Mouse (Mus musculus) left cerebral cortex, postnatal 10 days (tissue): ENCODE data around the gene Baiap2. TPM values are rescaled to one million over a fixed set of nuclear protein-coding genes. Genes with fewer than 3 reads are reported as not detected.
A peak's percentile ranks its signal among the peaks of the same experiment; 100 is the strongest.

ENCODE experiments used
- DNase-seq, 2 experiments: peaks; one replicate each; pipeline ENCODE4 v3.0.0; 2021 to 2022; ENCODE audit warnings: low spot score in 2 of 2, mixed read lengths in 1 of 2; ENCODE audit errors: extremely low spot score in 1 of 2
- intact Hi-C: fragments of 180-260 bp; cut with DNase I; formaldehyde crosslinking; loops from one replicate; pipeline ENCODE4 v1.15.1; 2025
- microRNA-seq: library from miRNA; unstranded; fragments of <30 nt; microRNA quantifications from one replicate; pipeline ENCODE4 v1.2.0, GENCODE M21; 2022
- total RNA-seq, 2 experiments: library from RNA; stranded (reverse); gene quantifications; 2 replicates each; pipeline ENCODE4 v1.2.3; 2021

The Baiap2 gene
- total RNA-seq, 2 experiments from 2014 or later, result 116 to 122 TPM

- peak in 1 of 2 experiments; percentile 79 for DNase-seq
- intact Hi-C loops, result no loop called here
Measured at GRCm38 (mm10) chr11:120045839-120046552, 103.4 kb downstream of the Baiap2 start.

DNA sequence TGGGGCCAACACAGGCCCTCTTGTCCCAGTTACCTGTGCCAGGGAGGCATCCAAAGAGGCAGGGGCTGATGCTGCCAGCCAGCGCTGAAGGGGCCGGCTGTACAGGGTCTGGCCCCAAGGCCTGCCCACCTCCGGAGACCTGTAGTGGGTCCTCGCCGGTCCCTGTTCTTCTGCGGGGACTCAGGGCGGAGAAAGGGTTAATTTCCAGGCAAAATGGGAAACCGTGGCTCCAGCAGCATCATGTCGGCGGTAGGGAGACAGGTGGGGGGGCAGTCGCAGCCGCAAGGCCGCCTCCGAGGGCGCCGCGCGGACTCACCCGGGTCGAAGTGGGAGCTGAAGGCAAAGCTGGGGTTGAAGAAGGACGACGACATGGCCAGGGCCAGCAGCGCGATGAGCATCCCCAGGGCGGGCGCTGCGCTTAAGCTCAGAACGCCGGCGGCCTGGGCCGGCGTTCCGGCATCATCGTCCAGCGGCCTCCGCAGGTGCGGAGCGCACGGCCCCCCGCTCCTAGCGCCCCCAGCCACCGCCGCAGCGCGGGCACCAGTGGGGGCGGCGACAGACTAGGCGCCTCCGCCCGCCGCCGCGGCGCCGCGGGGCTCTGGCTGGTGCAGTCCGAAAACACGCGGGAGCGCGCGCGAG, 104.1 kb downstream of the Baiap2 start, which contains the start of gene Aatk:
TSS of gene Aatk (minus strand) at position 615 of the 639 bp plus-strand sequence.
- DNase-seq, result no peak
- intact Hi-C loops, result no loop called here

DNA sequence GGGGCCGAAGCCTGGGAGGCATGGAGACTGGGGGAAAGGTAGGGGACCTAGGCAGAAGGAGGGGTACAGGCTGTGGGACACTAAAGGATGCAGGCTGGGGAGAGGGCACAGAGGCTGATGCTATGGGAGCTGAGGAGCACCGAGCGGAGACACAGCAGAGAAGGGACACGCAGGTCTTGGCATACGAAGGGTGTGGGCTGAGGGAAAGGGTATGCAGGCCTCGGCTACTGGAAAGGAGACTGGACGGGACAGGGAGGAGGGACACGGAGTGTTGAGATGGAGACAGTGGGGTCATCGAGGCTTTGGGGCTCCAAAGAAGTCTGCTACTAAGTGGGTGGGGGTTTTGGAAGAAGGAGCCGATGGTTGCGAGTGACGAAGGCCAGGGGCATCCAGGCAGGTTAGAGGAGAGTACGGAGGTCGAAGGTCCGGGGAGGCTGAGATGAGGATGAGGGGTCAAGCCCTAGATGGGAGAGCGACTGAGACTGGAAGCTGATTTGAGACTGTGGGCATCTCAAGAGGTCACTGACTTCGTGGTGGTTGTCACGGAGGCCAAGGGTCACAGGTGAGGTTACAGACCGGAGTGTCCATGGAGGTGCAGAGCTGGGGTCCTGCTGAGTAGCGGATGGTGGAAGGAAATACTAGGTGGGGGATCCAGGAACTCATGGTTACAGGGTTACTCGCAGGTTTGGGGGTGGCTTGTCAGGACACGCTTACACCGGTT, 105.1 kb downstream of the Baiap2 start:
- intact Hi-C loops, result no loop called here
- DNase-seq, result no peak

DNA sequence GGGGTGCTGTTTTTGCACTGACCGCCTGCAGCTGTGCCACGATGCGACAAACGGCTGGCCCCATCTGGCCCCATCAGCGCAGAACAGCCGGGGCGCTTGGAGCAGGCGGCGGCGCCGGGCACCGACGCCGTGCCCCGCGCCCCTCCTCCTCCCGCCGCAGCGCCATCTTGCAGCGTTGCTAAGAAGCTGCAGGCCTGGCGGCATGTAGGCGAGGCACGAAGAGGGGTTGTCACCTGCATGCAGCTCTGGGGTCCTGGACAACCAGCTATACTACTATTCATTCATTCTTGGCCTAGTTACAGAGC, 105.6 kb downstream of the Baiap2 start:
- intact Hi-C loops, result no loop called here
- peak; percentile 46 to 83 for DNase-seq

DNA sequence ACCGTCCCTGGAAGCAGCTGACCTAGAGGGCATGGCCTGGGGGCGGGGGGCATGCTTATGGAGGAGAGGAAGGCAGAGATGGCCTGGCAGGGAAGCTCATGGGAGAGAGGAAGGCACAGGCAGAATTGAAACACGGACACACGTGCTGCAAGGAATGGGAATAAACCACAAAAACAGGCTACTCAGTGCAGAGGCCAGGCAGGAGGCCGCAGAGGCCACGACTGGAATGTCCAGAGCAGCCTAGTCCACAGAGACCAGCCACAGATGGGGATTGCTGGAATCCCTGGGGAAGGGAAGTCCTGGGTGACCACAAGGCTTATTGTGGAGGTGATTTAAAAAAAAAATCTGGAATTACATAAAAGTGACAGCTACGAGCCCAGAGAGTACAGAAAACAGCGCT, 106.5 kb downstream of the Baiap2 start:
- intact Hi-C loops, result no loop called here
- DNase-seq, result no peak

GRCm38 (mm10) chr11:120051124-120051811, 108.7 kb downstream of the Baiap2 start:
- intact Hi-C loops, result no loop called here
- no peak for DNase-seq

DNA sequence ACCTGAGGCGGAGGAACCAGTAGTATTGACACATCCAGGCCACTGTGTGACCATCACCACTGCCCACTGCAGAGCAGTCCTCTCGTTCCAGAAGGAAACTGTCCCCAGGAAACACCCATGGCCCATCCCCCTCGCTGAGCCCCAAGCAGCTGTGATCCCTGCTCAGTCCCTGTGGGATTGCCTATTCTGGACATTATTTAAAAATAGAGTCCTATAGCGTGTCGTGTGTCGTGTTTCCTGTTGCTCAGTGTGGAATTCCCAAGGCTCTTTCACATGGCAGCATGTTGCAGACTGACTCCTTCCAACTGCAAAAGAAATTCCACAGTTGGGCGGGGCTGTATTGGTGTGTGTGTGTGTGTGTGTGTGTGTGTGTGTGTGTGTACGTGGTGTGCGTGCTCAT, 109.7 kb downstream of the Baiap2 start:
- intact Hi-C loops, result no loop called here
- DNase-seq, result peak in 1 of 2 experiments; percentile 72

GRCm38 (mm10) chr11:120053846-120054245, 111.3 kb downstream of the Baiap2 start:
- DNase-seq, result no peak
- intact Hi-C loops, result no loop called here

- intact Hi-C loops, result no loop called here
- DNase-seq, result no peak
Measured at GRCm38 (mm10) chr11:120055953-120056732, 113.6 kb downstream of the Baiap2 start.

Small RNAs within 50 kb of the gene (microRNA-seq; reads per million reads assigned to microRNA genes)
- gene Mir3065, result not detected
- gene Mir338, result not detected

Other genes starting within 250 kb of the Baiap2 start
- 10 to 100 TPM; 43.0 to 46.9 TPM for gene Chmp6, start 29.3 kb upstream of the Baiap2 start, total RNA-seq
- 100 to 1,000 TPM; 136 to 153 TPM for gene Aatk, start 104.4 kb downstream of the Baiap2 start, total RNA-seq
- 10 to 100 TPM; 37.1 to 38.2 TPM for gene Cep131, start 144.1 kb downstream of the Baiap2 start, total RNA-seq
- 10 to 100 TPM; 17.5 to 21.4 TPM for gene Tepsin, start 156.0 kb downstream of the Baiap2 start, total RNA-seq
- gene Ndufaf8, start 156.2 kb downstream of the Baiap2 start, total RNA-seq, result 10 to 100 TPM; 28.6 to 32.9 TPM
- 100 to 1,000 TPM; 107 to 118 TPM for gene Slc38a10, start 208.6 kb downstream of the Baiap2 start, total RNA-seq